Mouse (Mus musculus): ENCODE measurements at regions not wholly inside any gene's neighbourhood (a gene's known extent, or its start where the extent isn't known, plus 50 kb on each side); places are given as distances from the start of the nearest gene placed in this dataset.

DNA sequence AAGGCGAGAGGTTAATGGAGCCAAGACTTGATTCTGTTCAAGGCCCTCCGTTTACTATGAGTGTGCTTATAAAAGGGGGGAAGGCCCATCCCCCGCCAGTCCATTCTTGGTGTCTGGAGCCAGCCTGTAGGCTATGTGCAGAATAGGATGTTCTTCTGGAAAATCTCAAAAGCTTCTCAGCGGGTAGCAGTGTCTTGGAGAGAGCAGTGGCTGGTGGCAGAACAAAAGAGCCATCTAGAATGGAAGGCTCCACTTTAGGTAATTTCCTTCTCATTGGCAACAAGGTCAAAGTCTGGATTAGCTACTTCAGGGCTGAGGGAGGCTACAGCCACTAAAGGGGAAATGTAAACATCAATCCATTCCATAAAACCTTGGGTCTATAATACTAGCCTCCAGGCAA lies 1150.8 kb upstream of the Ptprd start:
- no peak for DNase-seq (ENCODE audit: extremely low spot score in 1 of 2, low spot score in 1 of 2)

DNA sequence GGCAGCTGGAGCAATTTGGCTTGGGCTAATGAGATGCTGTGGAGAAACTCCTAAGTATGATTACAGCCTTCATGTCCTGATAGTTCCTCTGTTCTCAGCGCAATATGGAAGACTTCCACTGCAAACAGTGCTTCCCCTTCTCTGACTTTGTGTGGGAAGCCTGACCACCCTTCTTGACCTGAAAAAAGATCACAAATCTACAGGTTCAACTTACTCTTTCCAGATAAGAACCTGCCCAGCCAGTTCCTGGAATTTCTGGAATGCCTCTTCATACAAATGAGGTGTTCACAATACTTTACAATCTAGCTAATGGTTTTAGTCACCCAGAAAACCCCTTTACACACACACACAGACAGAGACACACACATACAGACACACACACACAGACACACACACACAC lies 1146.0 kb upstream of the Ptprd start:
- no peak for DNase-seq (ENCODE audit: extremely low spot score in 1 of 2, low spot score in 1 of 2)

DNA sequence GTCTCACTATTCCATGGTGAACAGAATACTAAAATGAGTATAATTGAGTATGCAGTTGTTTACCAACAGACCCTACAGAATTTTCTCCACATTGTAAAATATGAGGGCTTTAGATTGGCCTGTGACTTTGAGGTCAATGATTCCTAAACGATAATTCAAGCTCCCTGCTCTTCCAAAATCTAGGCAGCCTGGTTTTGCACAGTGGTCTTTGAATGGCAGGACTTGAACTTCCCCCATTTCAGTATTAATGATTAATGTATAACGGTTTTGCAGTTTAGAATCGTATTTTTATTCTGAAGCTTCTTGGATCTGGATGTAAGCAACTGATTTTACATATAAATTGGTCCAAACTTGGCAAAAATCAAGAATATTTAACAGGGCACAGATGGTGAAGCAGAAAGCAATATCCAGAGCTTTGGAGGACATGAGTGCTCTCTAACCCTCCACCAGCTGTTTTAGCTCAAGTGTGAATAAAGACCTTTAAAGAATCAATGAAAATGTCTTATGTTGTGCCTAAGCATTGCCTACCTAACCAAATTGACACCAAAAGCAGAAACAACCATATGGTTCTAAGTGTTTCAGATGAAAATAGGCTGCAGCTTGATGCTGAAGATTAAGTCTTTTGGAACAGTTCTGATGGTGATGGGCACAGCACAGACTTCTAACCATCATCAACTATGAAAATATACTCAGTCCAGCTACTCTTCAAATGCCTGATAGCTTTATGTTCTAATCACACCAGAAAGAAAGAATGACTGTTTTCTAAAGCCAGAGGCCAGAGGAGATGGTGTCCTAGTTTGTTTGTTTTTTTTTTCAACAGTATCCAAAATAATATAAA lies 1098.3 kb upstream of the Ptprd start:
- DNase-seq (ENCODE audit: extremely low spot score in 1 of 2, low spot score in 1 of 2): peak; percentile 5 to 16

DNA sequence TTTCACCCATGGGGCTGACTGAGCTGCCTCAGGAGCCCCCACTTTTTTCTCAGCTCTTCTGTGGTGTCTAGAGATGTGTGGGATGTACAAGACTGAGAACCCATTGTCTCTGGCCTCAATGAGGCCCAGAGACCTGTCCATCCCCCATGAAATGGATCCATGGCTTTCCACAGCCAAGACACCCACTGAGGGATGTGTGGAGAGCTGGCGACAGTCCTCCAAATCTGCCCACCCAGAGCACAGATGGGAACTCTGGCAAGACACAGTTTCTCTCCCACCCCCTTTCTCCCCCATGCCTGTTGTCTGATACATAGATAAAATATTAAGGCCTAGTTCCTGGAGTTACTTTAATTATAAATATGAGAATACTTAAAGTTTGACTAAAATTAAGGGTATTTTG lies 1079.3 kb upstream of the Ptprd start:
- DNase-seq (ENCODE audit: extremely low spot score in 1 of 2, low spot score in 1 of 2): peak in 1 of 2 experiments; percentile 4

DNA sequence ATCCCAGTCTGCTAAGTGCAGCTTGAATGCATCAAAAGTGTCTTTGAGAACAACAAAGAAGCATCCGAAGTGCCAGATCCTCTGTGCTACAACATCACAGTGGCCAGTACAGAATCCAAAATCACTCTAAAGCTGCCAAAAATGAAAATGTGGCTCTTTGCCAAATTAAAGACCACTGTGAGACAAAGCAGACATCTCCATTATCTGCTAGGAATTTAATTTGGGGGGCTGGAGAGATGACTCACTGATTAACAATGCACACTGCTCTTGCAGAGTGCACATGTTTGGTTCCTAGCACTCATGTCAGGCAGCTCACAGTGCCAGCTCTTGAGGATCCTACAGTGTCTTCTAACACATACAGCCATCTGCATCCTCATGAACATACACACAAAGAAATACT lies 1053.3 kb upstream of the Ptprd start:
- DNase-seq (ENCODE audit: extremely low spot score in 1 of 2, low spot score in 1 of 2): no peak

DNA sequence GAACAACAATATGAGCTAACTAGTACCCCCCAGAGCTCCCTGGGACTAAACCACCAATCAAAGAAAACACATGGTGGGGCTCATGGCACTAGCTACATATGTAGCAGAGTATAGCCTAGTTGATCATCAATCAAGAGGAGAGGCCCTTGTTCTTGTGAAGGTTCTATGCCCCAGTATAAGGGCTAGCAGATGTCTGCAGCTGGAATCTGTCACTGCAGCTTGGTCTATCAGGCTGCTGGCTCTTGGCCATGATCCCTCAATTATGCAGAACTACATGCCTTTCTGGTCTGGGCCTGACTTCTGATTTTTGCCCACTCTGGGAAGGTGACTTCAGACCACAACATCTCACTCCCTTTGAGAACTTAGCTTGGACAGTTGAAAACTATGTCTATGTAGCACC lies 1031.4 kb upstream of the Ptprd start:
- DNase-seq (ENCODE audit: extremely low spot score in 1 of 2, low spot score in 1 of 2): no peak

DNA sequence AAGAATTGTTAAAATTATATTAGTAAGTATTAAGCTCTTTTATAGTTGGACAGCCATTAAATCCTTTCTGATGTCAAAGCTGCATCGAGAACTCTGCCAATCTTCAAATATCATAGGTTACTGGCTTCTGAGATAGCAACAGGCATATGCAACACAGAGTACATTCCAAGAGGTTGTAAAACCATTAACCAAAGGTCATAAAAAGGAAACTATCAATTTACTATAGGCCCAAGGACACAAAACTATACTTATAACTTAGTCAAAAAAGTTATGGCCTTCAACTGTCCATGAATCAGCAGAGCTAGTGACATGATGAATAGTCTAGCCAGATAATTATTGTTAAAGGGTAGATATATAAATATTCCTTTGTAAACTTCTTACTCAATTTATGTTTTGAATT lies 1029.9 kb upstream of the Ptprd start:
- no peak for DNase-seq (ENCODE audit: extremely low spot score in 1 of 2, low spot score in 1 of 2)

DNA sequence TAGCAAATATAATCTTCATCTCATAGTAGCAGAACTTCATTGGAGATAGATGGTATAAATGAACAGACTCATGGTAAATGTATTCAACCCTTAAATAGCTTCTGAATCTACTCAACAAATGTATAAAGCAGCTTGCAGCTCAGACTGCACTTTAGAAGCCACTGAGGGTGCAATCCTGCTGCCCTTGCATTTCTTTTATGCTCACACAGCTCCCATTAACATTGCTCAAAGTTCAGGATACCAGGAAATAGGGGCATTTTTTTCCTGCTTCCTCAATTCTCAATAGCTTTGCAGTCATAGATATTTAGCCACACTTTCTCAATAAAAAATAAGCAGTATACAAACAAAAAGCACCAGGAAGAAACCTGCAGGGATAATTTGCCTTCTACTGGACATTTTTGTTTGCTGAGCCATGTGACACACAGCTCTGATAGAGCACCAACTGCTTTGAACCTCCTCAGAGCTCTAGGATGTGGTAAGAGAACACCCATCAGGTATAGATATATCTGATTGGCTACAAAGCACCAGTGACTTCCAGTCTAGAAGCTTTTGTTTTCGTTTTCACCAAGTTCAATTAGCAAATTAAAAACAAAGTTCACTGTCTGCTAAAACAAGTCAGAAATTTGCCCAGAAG lies 1012.5 kb upstream of the Ptprd start:
- no peak for DNase-seq (ENCODE audit: extremely low spot score in 1 of 2, low spot score in 1 of 2)
